Mouse (Mus musculus): ENCODE measurements around the gene Kdelr3. TPM values are rescaled to one million over a fixed set of nuclear protein-coding genes. Genes with fewer than 3 reads are reported as not detected.

Gene Kdelr3
- total RNA-seq, 2 experiments from 2014 or later = not detected

GRCm38 (mm10) chr15:79548226-79548625 is 32.0 kb downstream of the Kdelr3 start:
- ATAC-seq (replicated peaks; ENCODE audit: low FRiP score, poor library complexity, severe bottlenecking) = no peak

GRCm38 (mm10) chr15:79552566-79552965 is 36.4 kb downstream of the Kdelr3 start:
- ATAC-seq (replicated peaks; ENCODE audit: low FRiP score, poor library complexity, severe bottlenecking) = 0 out of 2 replicates have a peak, but pooled peaks have one; percentile 34

- ATAC-seq (replicated peaks; ENCODE audit: low FRiP score, poor library complexity, severe bottlenecking) = no peak
Measured at GRCm38 (mm10) chr15:79559649-79560048, 43.4 kb downstream of the Kdelr3 start.

- no peak for ATAC-seq (replicated peaks; ENCODE audit: low FRiP score, poor library complexity, severe bottlenecking)
Measured at GRCm38 (mm10) chr15:79562417-79562816, 46.2 kb downstream of the Kdelr3 start.

- ATAC-seq (replicated peaks; ENCODE audit: low FRiP score, poor library complexity, severe bottlenecking) = no peak
Measured at GRCm38 (mm10) chr15:79575543-79576222, 59.5 kb downstream of the Kdelr3 start.

GRCm38 (mm10) chr15:79576947-79577346 is 60.7 kb downstream of the Kdelr3 start:
- ATAC-seq (replicated peaks; ENCODE audit: low FRiP score, poor library complexity, severe bottlenecking) = no peak

Other genes starting within 250 kb of the Kdelr3 start
- not detected in 2 replicates for gene Baiap2l2, start 230.9 kb upstream of the Kdelr3 start, total RNA-seq (2015; ENCODE audit: low replicate concordance)
- not detected in 2 replicates for gene Baiap2l2, start 230.9 kb upstream of the Kdelr3 start, total RNA-seq (2017; ENCODE audit: low replicate concordance)
- gene Pla2g6, start 188.0 kb upstream of the Kdelr3 start, total RNA-seq (2015; ENCODE audit: low replicate concordance) = 3.8 and 4.3 TPM in 2 replicates
- 2.1 and 7.5 TPM in 2 replicates for gene Pla2g6, start 188.0 kb upstream of the Kdelr3 start, total RNA-seq (2017; ENCODE audit: low replicate concordance)
- gene Maff, start 169.8 kb upstream of the Kdelr3 start, total RNA-seq (2015; ENCODE audit: low replicate concordance) = not detected in 2 replicates
- not detected in 2 replicates for gene Maff, start 169.8 kb upstream of the Kdelr3 start, total RNA-seq (2017; ENCODE audit: low replicate concordance)
- 0.84 and 3.6 TPM in 2 replicates for gene Tmem184b, start 112.8 kb upstream of the Kdelr3 start, total RNA-seq (2015; ENCODE audit: low replicate concordance)
- 0.39 TPM in 1 of 2 replicates, not detected in the other for gene Tmem184b, start 112.8 kb upstream of the Kdelr3 start, total RNA-seq (2017; ENCODE audit: low replicate concordance)
- gene Csnk1e, start 60.8 kb upstream of the Kdelr3 start, total RNA-seq (2015; ENCODE audit: low replicate concordance) = 6.8 and 18.9 TPM in 2 replicates
- gene Csnk1e, start 60.8 kb upstream of the Kdelr3 start, total RNA-seq (2017; ENCODE audit: low replicate concordance) = 2.1 and 2.9 TPM in 2 replicates
- not detected in 2 replicates for gene Kcnj4, start 11.2 kb upstream of the Kdelr3 start, total RNA-seq (2015; ENCODE audit: low replicate concordance)
- gene Kcnj4, start 11.2 kb upstream of the Kdelr3 start, total RNA-seq (2017; ENCODE audit: low replicate concordance) = not detected in 2 replicates
- gene Ddx17, start 30.3 kb downstream of the Kdelr3 start, total RNA-seq (2015; ENCODE audit: low replicate concordance) = 117 and 144 TPM in 2 replicates
- gene Ddx17, start 30.3 kb downstream of the Kdelr3 start, total RNA-seq (2017; ENCODE audit: low replicate concordance) = 145 and 216 TPM in 2 replicates
- gene Dmc1, start 88.7 kb downstream of the Kdelr3 start, total RNA-seq (2015; ENCODE audit: low replicate concordance) = 15.5 TPM in 1 of 2 replicates, not detected in the other
- 1.0 TPM in 1 of 2 replicates, not detected in the other for gene Dmc1, start 88.7 kb downstream of the Kdelr3 start, total RNA-seq (2017; ENCODE audit: low replicate concordance)
- 3.2 TPM in 1 of 2 replicates, not detected in the other for gene Fam227a, start 142.5 kb downstream of the Kdelr3 start, total RNA-seq (2015; ENCODE audit: low replicate concordance)
- gene Fam227a, start 142.5 kb downstream of the Kdelr3 start, total RNA-seq (2017; ENCODE audit: low replicate concordance) = 4.4 and 8.6 TPM in 2 replicates
- 3.6 and 6.3 TPM in 2 replicates for gene Cby1, start 142.8 kb downstream of the Kdelr3 start, total RNA-seq (2015; ENCODE audit: low replicate concordance)
- 13.0 and 15.4 TPM in 2 replicates for gene Cby1, start 142.8 kb downstream of the Kdelr3 start, total RNA-seq (2017; ENCODE audit: low replicate concordance)
- gene Tomm22, start 154.4 kb downstream of the Kdelr3 start, total RNA-seq (2015; ENCODE audit: low replicate concordance) = 70.8 and 73.9 TPM in 2 replicates
- gene Tomm22, start 154.4 kb downstream of the Kdelr3 start, total RNA-seq (2017; ENCODE audit: low replicate concordance) = 54.8 and 62.5 TPM in 2 replicates
- 17.7 and 18.4 TPM in 2 replicates for gene Josd1, start 171.5 kb downstream of the Kdelr3 start, total RNA-seq (2015; ENCODE audit: low replicate concordance)
- 17.3 and 27.6 TPM in 2 replicates for gene Josd1, start 171.5 kb downstream of the Kdelr3 start, total RNA-seq (2017; ENCODE audit: low replicate concordance)
- gene Gtpbp1, start 174.4 kb downstream of the Kdelr3 start, total RNA-seq (2015; ENCODE audit: low replicate concordance) = 43.6 and 63.1 TPM in 2 replicates
- 64.1 and 94.1 TPM in 2 replicates for gene Gtpbp1, start 174.4 kb downstream of the Kdelr3 start, total RNA-seq (2017; ENCODE audit: low replicate concordance)
- gene Sun2, start 226.1 kb downstream of the Kdelr3 start, total RNA-seq (2015; ENCODE audit: low replicate concordance) = 29.6 and 34.0 TPM in 2 replicates
- 56.9 and 67.4 TPM in 2 replicates for gene Sun2, start 226.1 kb downstream of the Kdelr3 start, total RNA-seq (2017; ENCODE audit: low replicate concordance)